Mouse (Mus musculus) ES-E14 (cell line): ENCODE measurements at regions not wholly inside any gene's neighbourhood (a gene's known extent, or its start where the extent isn't known, plus 50 kb on each side); places are given as distances from the start of the nearest gene placed in this dataset.

Experiments
- CHD2 ChIP-seq: IDR thresholded peaks from 2 replicates; pipeline ENCODE4 v1.6.1; 2014; ENCODE audit warnings: mild to moderate bottlenecking, low read depth, low read length, inconsistent platforms
- HCFC1 ChIP-seq: IDR thresholded peaks from 2 replicates; pipeline ENCODE4 v1.6.1; 2012; ENCODE audit warnings: low read length, inconsistent platforms, borderline replicate concordance; ENCODE audit not compliant: insufficient read depth
- MAFK ChIP-seq: IDR thresholded peaks from 2 replicates; pipeline ENCODE4 v1.6.1; 2014; ENCODE audit warnings: mild to moderate bottlenecking, low read depth, low read length, inconsistent platforms; ENCODE audit not compliant: insufficient read depth
- ZNF384 ChIP-seq: IDR thresholded peaks from 2 replicates; pipeline ENCODE4 v1.6.1; 2012; ENCODE audit warnings: low read depth, low read length, inconsistent platforms

DNA sequence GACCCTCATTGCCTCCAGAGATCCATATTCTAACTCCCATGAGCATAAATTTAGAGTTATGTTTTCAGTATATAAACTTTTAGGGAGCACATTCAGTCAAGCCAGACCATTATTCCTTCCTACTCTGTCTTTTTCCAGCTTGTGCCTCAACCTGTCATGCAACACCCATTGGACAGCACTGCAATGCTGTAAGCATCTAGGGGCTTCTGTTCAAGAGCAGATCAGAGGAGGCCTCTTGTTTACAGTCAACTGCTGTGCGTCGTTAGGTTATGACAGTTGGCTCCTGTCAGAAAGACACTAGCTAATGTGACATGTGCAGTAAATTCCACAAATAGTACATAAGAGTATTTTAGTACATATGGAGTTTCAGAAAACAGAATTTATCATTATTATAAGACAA lies 165.0 kb upstream of the Itga4 start:
- TF ChIP-seq MAFK (no peak), CHD2 (no peak), HCFC1 (no peak), ZNF384 (no peak)
